Mouse (Mus musculus) midbrain, postnatal 0 days (tissue): ENCODE measurements around the gene Arhgdia. TPM values are rescaled to one million over a fixed set of nuclear protein-coding genes. Genes with fewer than 3 reads are reported as not detected.

Experiments
- ATAC-seq: fragments of 200-750 bp; cut with Nextera tagmentation; 2 replicates; pipeline ENCODE4 v1.8.0; 2017; ENCODE audit warnings: moderate number of reproducible peaks, mild to moderate bottlenecking, moderate TSS enrichment, moderate library complexity; ENCODE audit not compliant: low FRiP score
- DNase-seq: peaks from one replicate; pipeline ENCODE4 v3.0.0-alpha.2; 2015; ENCODE audit warnings: low spot score
- H3K27ac ChIP-seq: fragments of 300-500 bp; sonication (generic); 2 replicates; pipeline ENCODE4 v1.5.1; 2014; ENCODE audit warnings: low read depth, mild to moderate bottlenecking, low read length, mixed read lengths
- H3K27me3 ChIP-seq: fragments of 300-500 bp; sonication (generic); 2 replicates; pipeline ENCODE4 v1.6.1; 2014; ENCODE audit warnings: low read length, control low read depth, mixed read lengths; ENCODE audit not compliant: insufficient read depth
- H3K36me3 ChIP-seq: fragments of 300-500 bp; sonication (generic); 2 replicates; pipeline ENCODE4 v1.6.1; 2014; ENCODE audit warnings: low read length, control low read depth, mixed read lengths; ENCODE audit not compliant: insufficient read depth
- H3K4me1 ChIP-seq: fragments of 300-500 bp; sonication (generic); 2 replicates; pipeline ENCODE4 v1.6.1; 2014; ENCODE audit warnings: mild to moderate bottlenecking, control low read depth, antibody characterized with exemption, low read length, mixed read lengths; ENCODE audit not compliant: insufficient read depth
- H3K4me2 ChIP-seq: fragments of 300-500 bp; sonication (generic); 2 replicates; pipeline ENCODE4 v1.6.1; 2014; ENCODE audit warnings: low read depth, mild to moderate bottlenecking, low read length, mixed read lengths; ENCODE audit not compliant: poor library complexity, severe bottlenecking
- H3K4me3 ChIP-seq: fragments of 300-500 bp; sonication (generic); 2 replicates; pipeline ENCODE4 v1.5.1; 2014; ENCODE audit warnings: low read depth, mild to moderate bottlenecking, low read length, moderate library complexity
- H3K9ac ChIP-seq: fragments of 300-500 bp; sonication (generic); replicated peaks from 2 replicates; pipeline ENCODE4 v1.6.1; 2014; ENCODE audit warnings: mild to moderate bottlenecking, low read length, moderate library complexity, mixed read lengths; ENCODE audit not compliant: poor library complexity, severe bottlenecking
- H3K9me3 ChIP-seq: fragments of 300-500 bp; sonication (generic); 2 replicates; pipeline ENCODE4 v1.6.1; 2016; ENCODE audit warnings: low read length, control low read depth
- CTCF ChIP-seq: IDR thresholded peaks from 2 replicates; pipeline ENCODE4 v1.5.1; 2016; ENCODE audit warnings: antibody characterized with exemption, mild to moderate bottlenecking
- WGBS: fragments of 180-500 bp; shearing (Covaris S2); extraction: QIAGEN DNeasy Blood & Tissue Kit; methylation state at CpG from one replicate; pipeline ENCODE4 v1.1.7; 2014; 5-methylcytosine and 5-hydroxymethylcytosine counted together
- polyA plus RNA-seq: library from polyadenylated mRNA; unstranded; fragments of >200 nt; fragmentation: Nextera tagmentation; extraction: Ambion mirVana; gene quantifications from 2 replicates; pipeline ENCODE4 v1.2.1, GENCODE M21; 2015
- total RNA-seq: library from RNA; depleted of rRNA; stranded (reverse); fragments of >200 nt; gene quantifications from 2 replicates; pipeline ENCODE4 v1.2.3, GENCODE M21; 2014

The Arhgdia gene
- total and polyA plus RNA-seq, 2 experiments from 2014 or later: 286 to 390 TPM

DNA sequence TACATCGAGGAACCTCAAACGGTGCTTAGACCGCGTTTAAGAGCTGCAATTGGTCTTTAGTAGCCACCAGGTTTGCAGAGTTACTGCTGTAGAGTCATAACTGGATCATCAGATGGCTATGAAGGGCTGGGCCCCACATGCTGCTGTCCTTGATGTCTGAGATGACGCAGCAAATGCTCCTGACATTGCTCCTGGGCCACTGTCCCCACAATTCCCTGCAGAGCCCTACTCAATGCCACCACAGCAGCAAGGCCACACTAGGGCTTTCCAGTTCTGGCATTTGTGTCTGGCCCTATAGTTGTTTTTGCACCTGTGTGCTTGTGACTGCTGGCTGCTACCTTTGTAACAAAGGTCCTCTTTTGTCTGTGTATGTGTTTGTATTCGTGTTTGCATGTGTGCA, 41.4 kb upstream of the Arhgdia start:
- no peak overlapping the region for H3K27ac ChIP-seq
- ATAC-seq: no peak
- H3K9ac ChIP-seq: no peak overlapping the region
- 0 out of 2 replicates have a peak, but pooled peaks cover 3% of the 10 kb centered on the region for H3K4me1 ChIP-seq
- H3K9me3 ChIP-seq: no peaks in the 10 kb centered on the region
- no peak overlapping the region for H3K4me2 ChIP-seq
- 92% methylated on average over 6 of the region's 6 CpGs for WGBS
- H3K4me3 ChIP-seq: no peak overlapping the region
- H3K27me3 ChIP-seq: no peaks in the 10 kb centered on the region
- H3K36me3 ChIP-seq: peaks cover 49% of the 10 kb centered on the region
- DNase-seq: no peak
- TF ChIP-seq CTCF: no peak

DNA sequence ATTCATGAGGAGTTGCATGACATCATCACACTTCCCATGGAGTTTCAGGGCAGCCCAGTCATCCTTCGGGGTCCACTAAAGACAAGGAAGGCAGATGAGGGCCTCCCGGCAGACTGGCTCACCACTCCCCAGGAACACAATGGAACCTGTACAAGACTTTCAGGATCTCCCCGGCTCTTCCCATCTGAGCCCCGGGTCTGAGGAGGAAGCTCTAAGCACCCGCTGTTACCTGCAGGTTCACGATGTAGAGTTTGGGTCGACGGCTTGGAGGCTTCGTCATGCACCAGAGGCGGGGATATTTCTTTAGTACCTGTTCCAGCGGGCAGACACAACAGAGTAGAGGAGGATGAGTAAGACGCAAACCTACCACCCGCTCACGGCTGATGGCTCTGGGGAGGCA, 38.8 kb upstream of the Arhgdia start:
- H3K27me3 ChIP-seq: no peaks in the 10 kb centered on the region

DNA sequence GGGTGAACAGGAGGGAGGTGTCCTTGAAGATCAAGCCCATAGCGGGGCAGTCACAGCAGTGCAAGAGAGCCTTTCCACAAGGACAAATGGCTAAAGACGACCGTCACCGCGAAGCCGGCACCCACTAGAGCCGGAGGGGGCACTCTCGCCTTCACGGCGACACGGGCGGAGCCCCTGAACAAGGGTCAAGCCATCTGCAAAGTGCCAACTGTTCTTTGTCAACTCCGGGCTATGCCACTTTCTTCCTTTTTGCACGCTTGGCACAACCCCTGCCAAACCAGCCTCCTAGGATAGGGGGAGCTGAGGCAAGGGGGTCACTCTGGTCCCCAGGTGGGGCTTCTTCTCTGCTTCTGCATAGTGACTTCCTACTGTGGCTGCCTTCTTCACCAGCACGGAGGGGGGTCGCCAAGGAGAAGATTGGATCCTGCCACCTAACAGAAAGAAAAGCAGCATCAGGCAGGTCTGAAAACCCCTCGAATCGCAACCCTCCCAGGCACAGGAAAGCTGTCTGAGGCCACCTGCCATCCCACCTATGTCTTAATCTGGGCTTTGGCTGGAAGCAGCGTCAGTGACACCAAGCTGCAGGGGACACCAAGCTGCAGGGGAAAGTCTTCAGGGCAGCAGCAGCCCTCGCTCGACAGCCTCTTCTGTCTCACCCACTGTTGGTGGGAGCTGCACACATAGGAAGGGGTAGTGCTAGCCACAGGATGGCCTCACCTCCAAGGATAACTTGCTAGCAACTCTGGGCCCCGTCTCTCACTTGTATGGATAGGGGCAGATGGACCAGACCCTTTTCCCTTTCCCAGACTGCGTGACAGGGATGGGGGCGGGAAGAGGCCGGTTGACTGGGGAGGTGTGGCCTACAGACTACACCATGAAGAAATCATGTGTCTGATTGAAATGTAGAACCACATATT, 37.5 kb upstream of the Arhgdia start:
- TF ChIP-seq CTCF: no peak
- Histone ChIP-seq H3K9ac (no peak overlapping the region), H3K27ac (no peak overlapping the region), H3K4me3 (no peak overlapping the region), H3K36me3 (peaks cover 46% of the 10 kb centered on the region), H3K4me1 (peaks cover 8% of the 10 kb centered on the region; the same call in 1 of the 2 replicates), H3K27me3 (no peaks in the 10 kb centered on the region), H3K4me2 (no peak overlapping the region), H3K9me3 (no peaks in the 10 kb centered on the region)
- DNase-seq (no peak), ATAC-seq (no peak)
- WGBS: 94% methylated on average over 25 of the region's 25 CpGs

More for the DNA sequence above, 38.8 kb upstream of the Arhgdia start:
- no peak overlapping the region for H3K27ac ChIP-seq
- peaks cover 42% of the 10 kb centered on the region for H3K36me3 ChIP-seq
- no peaks in the 10 kb centered on the region for H3K9me3 ChIP-seq
- no peak overlapping the region for H3K4me3 ChIP-seq
- peaks cover 9% of the 10 kb centered on the region; the same call in 1 of the 2 replicates for H3K4me1 ChIP-seq
- DNase-seq (no peak), ATAC-seq (no peak)
- WGBS: 92% methylated on average over 14 of the region's 14 CpGs
- no peak for TF ChIP-seq CTCF
- no peak overlapping the region for H3K9ac ChIP-seq
- no peak overlapping the region for H3K4me2 ChIP-seq

DNA sequence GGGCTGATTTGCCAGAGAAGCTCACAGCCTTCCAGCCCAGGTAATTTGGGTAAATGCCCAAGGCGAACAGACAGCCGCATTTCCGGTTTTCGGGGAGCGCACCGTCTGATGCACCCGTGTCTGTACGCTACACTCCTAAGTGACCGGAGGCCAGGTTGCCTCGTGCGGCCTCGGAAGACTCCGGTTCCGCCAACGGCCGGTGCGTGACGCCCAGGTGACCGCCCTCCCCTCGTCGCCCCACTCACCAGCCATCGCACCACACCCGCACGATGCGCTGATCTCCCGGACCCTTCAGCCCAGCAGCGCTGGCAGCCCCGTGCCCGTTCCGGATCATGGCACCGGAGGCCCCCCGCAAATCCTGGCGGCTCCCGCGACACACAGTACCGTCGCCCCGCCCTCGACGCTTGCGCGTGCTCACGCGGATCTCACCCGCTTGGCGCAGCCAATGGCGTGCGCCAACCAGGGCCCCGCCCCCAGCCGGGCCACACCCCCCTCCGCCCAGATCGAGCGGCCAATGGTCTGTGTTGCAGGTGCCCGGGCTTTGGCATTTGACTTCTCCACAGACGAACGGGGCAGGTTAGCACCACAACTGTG, 36.2 kb upstream of the Arhgdia start, which contains the start of gene Pcyt2:
TSS of gene Pcyt2 (minus strand) at position 418 of the 594 bp plus-strand sequence.
- Histone ChIP-seq H3K4me1 (peaks cover 8% of the 10 kb centered on the region; the same call in 1 of the 2 replicates), H3K27me3 (no peaks in the 10 kb centered on the region), H3K9me3 (no peaks in the 10 kb centered on the region), H3K4me2 (peak within 1 kb of the TSS; percentile 84), H3K9ac (peak within 1 kb of the TSS; percentile 81), H3K4me3 (peak within 1 kb of the TSS; percentile 78), H3K27ac (peak within 1 kb of the TSS; percentile 85), H3K36me3 (peaks cover 46% of the 10 kb centered on the region)
- DNase-seq (peak; percentile 95), ATAC-seq (peak; percentile 92)
- no peak for TF ChIP-seq CTCF
- WGBS: under 1% methylated on average over 56 of the region's 56 CpGs

DNA sequence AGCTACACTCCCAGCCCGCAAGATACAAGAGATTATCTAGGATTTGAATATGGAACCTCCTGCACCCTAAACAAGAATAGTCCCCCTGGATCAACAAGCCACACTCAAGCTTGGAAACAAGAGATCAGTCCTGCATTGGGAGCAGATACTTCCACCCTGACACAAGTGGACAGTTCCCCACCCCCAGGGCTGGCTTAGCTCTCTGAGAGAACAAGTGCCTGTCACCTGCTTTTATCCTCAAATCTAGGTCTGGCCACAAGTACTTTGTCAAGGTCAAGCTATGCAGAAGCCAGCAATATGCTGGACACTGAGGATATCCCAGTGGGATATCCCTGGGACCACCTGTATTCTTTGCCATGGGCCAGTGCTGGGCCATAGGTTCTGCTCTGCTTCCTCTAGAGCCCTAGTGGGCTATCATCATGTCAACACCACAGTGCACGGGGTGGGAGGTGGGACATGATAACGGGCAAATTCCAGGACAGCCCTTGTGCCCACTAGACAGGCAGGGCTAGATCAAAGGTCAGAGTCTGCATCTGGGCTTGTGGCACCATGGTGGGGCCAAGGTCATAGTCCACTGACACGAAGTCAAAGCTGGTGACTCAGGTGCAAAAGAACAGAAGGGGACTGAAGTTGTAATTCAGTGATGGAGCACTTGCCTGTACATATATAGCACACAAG, 35.3 kb upstream of the Arhgdia start:
- WGBS: 48% methylated on average over 4 of the region's 4 CpGs

More for the DNA sequence above, 35.3 kb upstream of the Arhgdia start:
- ATAC-seq: no peak
- no peaks in the 10 kb centered on the region for H3K9me3 ChIP-seq
- no peak for DNase-seq
- peak overlapping the region; percentile 84 for H3K4me2 ChIP-seq
- H3K27me3 ChIP-seq: no peaks in the 10 kb centered on the region
- H3K36me3 ChIP-seq: peaks cover 49% of the 10 kb centered on the region
- H3K4me3 ChIP-seq: peak overlapping the region; percentile 78
- peak overlapping the region; percentile 81 for H3K9ac ChIP-seq
- no peak for TF ChIP-seq CTCF
- H3K4me1 ChIP-seq: peaks cover 8% of the 10 kb centered on the region; the same call in 1 of the 2 replicates
- peak overlapping the region; percentile 85 for H3K27ac ChIP-seq
